Mouse (Mus musculus) left cerebral cortex, postnatal 4 days (tissue): ENCODE measurements at regions not wholly inside any gene's neighbourhood (a gene's known extent, or its start where the extent isn't known, plus 50 kb on each side); places are given as distances from the start of the nearest gene placed in this dataset.

Experiments used
- DNase-seq: peaks from one replicate; pipeline ENCODE4 v3.0.0-alpha.2; 2022
- intact Hi-C: fragments of 180-260 bp; cut with DNase I; formaldehyde crosslinking; loops from one replicate; pipeline ENCODE4 v1.15.1; 2025

- no peak for DNase-seq
- intact Hi-C loops = no loop called here
Measured at GRCm38 (mm10) chr14:36819826-36820225, 148.8 kb downstream of the Ccser2 start.

- no peak for DNase-seq
- intact Hi-C loops = no loop called here
Measured at GRCm38 (mm10) chr14:36802418-36802817, 166.2 kb downstream of the Ccser2 start.

GRCm38 (mm10) chr14:36799820-36800219, 168.8 kb downstream of the Ccser2 start:
- DNase-seq = no peak
- intact Hi-C loops = no loop called here

- intact Hi-C loops = no loop called here
Measured at GRCm38 (mm10) chr14:36781882-36782281, 186.7 kb downstream of the Ccser2 start.

GRCm38 (mm10) chr14:36778956-36779355, 189.6 kb downstream of the Ccser2 start:
- intact Hi-C loops = loop anchor here (5.0 kb wide), 1 partner anchor 1967 kb away; no protein-coding TSS in a partner anchor
- DNase-seq = peak; percentile 36

More at GRCm38 (mm10) chr14:36781882-36782281, 186.7 kb downstream of the Ccser2 start:
- DNase-seq = no peak

GRCm38 (mm10) chr14:36774349-36774748, 194.2 kb downstream of the Ccser2 start:
- peak; percentile 66 for DNase-seq
- intact Hi-C loops = no loop called here

- intact Hi-C loops = no loop called here
- no peak for DNase-seq
Measured at GRCm38 (mm10) chr14:36764377-36764776, 204.2 kb downstream of the Ccser2 start.

GRCm38 (mm10) chr14:36756056-36756455, 212.5 kb downstream of the Ccser2 start:
- intact Hi-C loops = no loop called here
- peak; percentile 17 for DNase-seq

- intact Hi-C loops = no loop called here
- peak; percentile 52 for DNase-seq
Measured at GRCm38 (mm10) chr14:36748130-36748883, 220.3 kb downstream of the Ccser2 start.

- intact Hi-C loops = no loop called here
- no peak for DNase-seq
Measured at GRCm38 (mm10) chr14:36731095-36731494, 237.5 kb downstream of the Ccser2 start.

GRCm38 (mm10) chr14:36726092-36726491, 242.5 kb downstream of the Ccser2 start:
- DNase-seq = no peak
- intact Hi-C loops = no loop called here

GRCm38 (mm10) chr14:36715684-36716083, 252.9 kb downstream of the Ccser2 start:
- DNase-seq = no peak
- intact Hi-C loops = no loop called here

- intact Hi-C loops = no loop called here
- no peak for DNase-seq
Measured at GRCm38 (mm10) chr14:36696993-36697392, 271.6 kb downstream of the Ccser2 start.

- intact Hi-C loops = no loop called here
- no peak for DNase-seq
Measured at GRCm38 (mm10) chr14:36691958-36692357, 276.6 kb downstream of the Ccser2 start.

- intact Hi-C loops = no loop called here
- DNase-seq = no peak
Measured at GRCm38 (mm10) chr14:36691018-36691417, 277.6 kb downstream of the Ccser2 start.

- no peak for DNase-seq
- intact Hi-C loops = no loop called here
Measured at GRCm38 (mm10) chr14:36658678-36659263, 309.8 kb downstream of the Ccser2 start.

- intact Hi-C loops = no loop called here
- DNase-seq = no peak
Measured at GRCm38 (mm10) chr14:36658193-36658592, 310.4 kb downstream of the Ccser2 start.

GRCm38 (mm10) chr14:36652982-36653557, 315.5 kb downstream of the Ccser2 start:
- intact Hi-C loops = no loop called here
- DNase-seq = peak; percentile 78

- intact Hi-C loops = no loop called here
- DNase-seq = no peak
Measured at GRCm38 (mm10) chr14:36651053-36651735, 317.4 kb downstream of the Ccser2 start.

GRCm38 (mm10) chr14:36646649-36647048, 321.9 kb downstream of the Ccser2 start:
- intact Hi-C loops = no loop called here
- no peak for DNase-seq

- intact Hi-C loops = no loop called here
- no peak for DNase-seq
Measured at GRCm38 (mm10) chr14:36646237-36646636, 322.3 kb downstream of the Ccser2 start.
